In genomic region chr10:50136165-50136564, GRCm38 (mm10) we compare ENCODE assay signal across 18 mouse cellular contexts.
DNase-seq lines count a peak whose midpoint lies in the region; ATAC-seq lines count a peak whose summit lies in the region.
"Had no signal": no experiment of that assay in that cellular context is flagged by ENCODE, and none has a peak within 500 bp of the region (broad histone marks: within the 10 kb centered on the region; RNA-seq: fewer than 3 reads in every experiment).

No protein-coding gene starts in this region.

- DNase-seq in cerebellum, adult 8-10 months, result peak; percentile 34
- DNase-seq in cerebellum, adult 11 months, result no peak
- DNase-seq in A20 (ENCODE audit: low read depth, low spot score), result peak; percentile 32
- peak; percentile 36 for DNase-seq in cerebellum, adult 9-11 months
- DNase-seq in telencephalon, adult 2 months (ENCODE audit: low read depth, low spot score), result peak; percentile 6
- no peak for DNase-seq in midbrain, embryonic 11.5 days (ENCODE audit: low spot score, missing footprints)
- DNase-seq: adrenal gland, adult 2 months; adrenal gland, postnatal 25 days; heart, adult 18-20 months; heart, postnatal 10 days; heart, postnatal 4 days; kidney, adult 11 months had no signal

- no peaks in the 10 kb centered on the region for H3K36me3 ChIP-seq in midbrain, embryonic 11.5 days (ENCODE audit: control insufficient read depth, insufficient read depth, low read length)
- H3K36me3 ChIP-seq: embryonic facial prominence, embryonic 10.5 days; heart, embryonic 10.5 days; hindbrain, embryonic 12.5 days had no signal

- no peak overlapping the region for H3K9ac ChIP-seq in midbrain, embryonic 11.5 days (ENCODE audit: low read length)
- H3K9ac ChIP-seq: forebrain, embryonic 13.5 days; hindbrain, embryonic 12.5 days had no signal

- H3K27ac ChIP-seq in midbrain, embryonic 11.5 days (ENCODE audit: low read depth, low read length), result no peak overlapping the region
- H3K27ac ChIP-seq: embryonic facial prominence, embryonic 10.5 days; forebrain, embryonic 13.5 days; heart, embryonic 10.5 days; hindbrain, embryonic 12.5 days had no signal

- 87% methylated on average over 1 of the region's 1 CpGs for WGBS in midbrain, embryonic 11.5 days

- no peak overlapping the region for H3K4me3 ChIP-seq in midbrain, embryonic 11.5 days (ENCODE audit: low read depth, low read length)
- H3K4me3 ChIP-seq: embryonic facial prominence, embryonic 10.5 days; forebrain, embryonic 13.5 days; heart, embryonic 10.5 days; hindbrain, embryonic 12.5 days had no signal

- ATAC-seq in midbrain, embryonic 11.5 days (ENCODE audit: low FRiP score), result no peak
- ATAC-seq: forebrain, embryonic 13.5 days; hindbrain, embryonic 16.5 days; inflammation-experienced regulatory T-cells, adult 6 months had no signal

- H3K4me1 ChIP-seq in midbrain, embryonic 11.5 days (ENCODE audit: control insufficient read depth, insufficient read depth, low read length), result no peaks in the 10 kb centered on the region
- H3K4me1 ChIP-seq: embryonic facial prominence, embryonic 10.5 days; forebrain, embryonic 13.5 days; heart, embryonic 10.5 days; hindbrain, embryonic 12.5 days had no signal

- H3K27me3 ChIP-seq in midbrain, embryonic 11.5 days (ENCODE audit: control insufficient read depth, insufficient read depth, low read length), result no peaks in the 10 kb centered on the region
- H3K27me3 ChIP-seq: forebrain, embryonic 13.5 days; hindbrain, embryonic 12.5 days had no signal

- H3K9me3 ChIP-seq in midbrain, embryonic 11.5 days (ENCODE audit: control insufficient read depth, low read length), result no peaks in the 10 kb centered on the region
- H3K9me3 ChIP-seq: embryonic facial prominence, embryonic 10.5 days; forebrain, embryonic 13.5 days; heart, embryonic 10.5 days; hindbrain, embryonic 12.5 days had no signal

- H3K4me2 ChIP-seq in midbrain, embryonic 11.5 days, result no peak overlapping the region
- H3K4me2 ChIP-seq: forebrain, embryonic 13.5 days; hindbrain, embryonic 12.5 days had no signal

Comparison
In these comparisons a context has a peak if more than half of its experiments do, and no peak if none do; other contexts are left out.
1. DNase-seq: peak in cerebellum, adult 8-10 months (single experiment), A20 (single experiment), cerebellum, adult 9-11 months (single experiment) and telencephalon, adult 2 months (single experiment); none in cerebellum, adult 11 months (single experiment) and midbrain, embryonic 11.5 days (single experiment).